Mouse (Mus musculus): ENCODE measurements around the gene Tnr.

DNA sequence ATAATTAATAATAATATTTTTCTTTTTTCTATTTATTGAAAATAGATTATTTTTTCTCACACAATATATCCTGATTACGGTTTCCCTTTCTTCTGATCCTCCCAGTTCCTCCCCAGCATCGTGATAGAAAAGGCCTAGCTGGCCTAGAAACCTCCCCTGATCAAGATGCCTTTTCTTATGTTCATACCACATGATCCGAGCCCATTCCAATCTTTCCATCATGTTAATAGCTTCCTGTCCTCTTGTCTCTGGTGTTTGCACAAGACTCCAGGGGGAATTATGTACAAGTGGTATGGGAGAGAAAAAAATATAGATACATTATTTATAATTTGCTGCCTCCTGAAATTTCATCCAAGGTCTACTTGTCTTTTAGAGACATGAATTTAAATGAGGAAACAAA lies 377.1 kb downstream of the Tnr start:
- no peak for TF ChIP-seq FLI1 (IDR thresholded peaks at IDR 0.05; ENCODE audit: low read length)
- no peak for TF ChIP-seq GATA1 (IDR thresholded peaks at IDR 0.05; ENCODE audit: borderline replicate concordance, low read length)
